Mouse (Mus musculus) lung, embryonic 15.5 days (tissue): Measurements from ENCODE around the gene Rdh16. TPM values are rescaled to one million over a fixed set of nuclear protein-coding genes. Genes with fewer than 3 reads are reported as not detected.
"Not testable (repeated sequence)": the region's sequence is repeated elsewhere in the genome, so short reads cannot be mapped to it uniquely, and the experiment has no call there.

ENCODE experiments used
- ATAC-seq: fragments of 200-750 bp; cut with Nextera tagmentation; 2 replicates; pipeline ENCODE4 v1.8.0; 2017; ENCODE audit warnings: moderate number of reproducible peaks, borderline replicate concordance; ENCODE audit not compliant: low FRiP score, low TSS enrichment; ENCODE audit errors: extremely low read depth
- H3K27ac ChIP-seq: fragments of 300-500 bp; sonication (generic); 2 replicates; pipeline ENCODE4 v1.5.1; 2015; ENCODE audit warnings: moderate library complexity, mild to moderate bottlenecking, inconsistent platforms
- H3K27me3 ChIP-seq: fragments of 300-500 bp; sonication (generic); 2 replicates; pipeline ENCODE4 v1.6.1; 2015; ENCODE audit warnings: inconsistent platforms
- H3K36me3 ChIP-seq: fragments of 300-500 bp; sonication (generic); 2 replicates; pipeline ENCODE4 v1.6.1; 2015; ENCODE audit warnings: inconsistent platforms
- H3K4me1 ChIP-seq: fragments of 300-500 bp; sonication (generic); 2 replicates; pipeline ENCODE4 v1.6.1; 2015; ENCODE audit warnings: inconsistent platforms
- H3K4me2 ChIP-seq: fragments of 300-500 bp; sonication (generic); 2 replicates; pipeline ENCODE4 v1.6.1; 2015; ENCODE audit warnings: inconsistent platforms, mild to moderate bottlenecking, moderate library complexity
- H3K4me3 ChIP-seq: fragments of 300-500 bp; sonication (generic); 2 replicates; pipeline ENCODE4 v1.5.1; 2015; ENCODE audit warnings: mild to moderate bottlenecking, inconsistent platforms
- H3K9ac ChIP-seq: fragments of 300-500 bp; sonication (generic); 2 replicates; pipeline ENCODE4 v1.6.1; 2015; ENCODE audit warnings: inconsistent platforms
- H3K9me3 ChIP-seq: fragments of 300-500 bp; sonication (generic); 2 replicates; pipeline ENCODE4 v1.6.1; 2016; ENCODE audit warnings: inconsistent platforms
- WGBS: fragments of 180-500 bp; shearing (Covaris S2); methylation state at CpG from one replicate; pipeline ENCODE4 v1.1.7; 2015; 5-methylcytosine and 5-hydroxymethylcytosine counted together
- polyA plus RNA-seq: library from polyadenylated mRNA; unstranded; fragments of >200 nt; fragmentation: Nextera tagmentation; extraction: Ambion mirVana; gene quantifications from 2 replicates; pipeline ENCODE4 v1.2.1, GENCODE M21; 2015

Rdh16 gene
- polyA plus RNA-seq: not detected in 2 replicates

GRCm38 (mm10) chr10:127800891-127801290 is at the start of gene Rdh16:
Gene Rdh16, plus strand, starts transcription at chr10:127801152.
- Histone ChIP-seq H3K9me3 (no peaks in the 10 kb centered on the region), H3K27ac (no peak within 1 kb of the TSS), H3K4me1 (no peaks in the 10 kb centered on the region), H3K9ac (no peak within 1 kb of the TSS), H3K4me2 (no peak within 1 kb of the TSS), H3K27me3 (no peaks in the 10 kb centered on the region), H3K36me3 (no peaks in the 10 kb centered on the region), H3K4me3 (no peak within 1 kb of the TSS)
- 81% methylated on average over 6 of the region's 6 CpGs for WGBS
- no peak for ATAC-seq

GRCm38 (mm10) chr10:127751548-127751947 is 49.4 kb upstream of the Rdh16 start, which contains the start of gene Gpr182:
Gene Gpr182, minus strand, starts transcription at chr10:127751732.
- no peak within 1 kb of the TSS for H3K27ac ChIP-seq
- 34% methylated on average over 8 of the region's 8 CpGs for WGBS
- no peak within 1 kb of the TSS for H3K9ac ChIP-seq
- H3K36me3 ChIP-seq: peaks cover 6% of the 10 kb centered on the region; the same call in 1 of the 2 replicates
- ATAC-seq: peak; percentile 58
- H3K9me3 ChIP-seq: no peaks in the 10 kb centered on the region
- H3K4me1 ChIP-seq: peaks cover 17% of the 10 kb centered on the region
- H3K27me3 ChIP-seq: no peaks in the 10 kb centered on the region
- peak within 1 kb of the TSS; percentile 43 for H3K4me2 ChIP-seq
- H3K4me3 ChIP-seq: peak within 1 kb of the TSS; percentile 26

- Histone ChIP-seq H3K4me2 (no peak overlapping the region), H3K9ac (no peak overlapping the region), H3K27ac (peak overlapping the region; percentile 58), H3K4me3 (no peak overlapping the region), H3K27me3 (no peaks in the 10 kb centered on the region), H3K4me1 (peaks cover 12% of the 10 kb centered on the region), H3K9me3 (no peaks in the 10 kb centered on the region), H3K36me3 (no peaks in the 10 kb centered on the region)
- ATAC-seq: no peak
- WGBS: 44% methylated on average over 6 of the region's 6 CpGs
These were observed 46.3 kb upstream of the Rdh16 start for GRCm38 (mm10) chr10:127754566-127755166.

GRCm38 (mm10) chr10:127755246-127755645 is 45.7 kb upstream of the Rdh16 start:
- H3K9ac ChIP-seq: no peak overlapping the region
- 44% methylated on average over 3 of the region's 3 CpGs for WGBS
- H3K27ac ChIP-seq: peak overlapping the region; percentile 58
- no peaks in the 10 kb centered on the region for H3K9me3 ChIP-seq
- H3K36me3 ChIP-seq: no peaks in the 10 kb centered on the region
- peaks cover 12% of the 10 kb centered on the region for H3K4me1 ChIP-seq
- no peaks in the 10 kb centered on the region for H3K27me3 ChIP-seq
- no peak overlapping the region for H3K4me2 ChIP-seq
- ATAC-seq: no peak
- no peak overlapping the region for H3K4me3 ChIP-seq

GRCm38 (mm10) chr10:127755770-127756468 is 45.0 kb upstream of the Rdh16 start:
- no peaks in the 10 kb centered on the region for H3K9me3 ChIP-seq
- WGBS: 21% methylated on average over 18 of the region's 18 CpGs
- no peaks in the 10 kb centered on the region for H3K27me3 ChIP-seq
- peak overlapping the region; percentile 48 for H3K27ac ChIP-seq
- peak overlapping the region; percentile 24 for H3K4me3 ChIP-seq
- no peaks in the 10 kb centered on the region for H3K36me3 ChIP-seq
- peak overlapping the region; percentile 59 for H3K4me2 ChIP-seq
- H3K4me1 ChIP-seq: peaks cover 12% of the 10 kb centered on the region
- ATAC-seq: no peak
- no peak overlapping the region; the same call in 1 of the 2 replicates for H3K9ac ChIP-seq

GRCm38 (mm10) chr10:127759181-127760110 is 41.5 kb upstream of the Rdh16 start, which contains the start of the genes Rdh1 and Rdh16f1:
Gene Rdh1, plus strand, starts transcription at chr10:127759721.
Gene Rdh16f1, plus strand, starts transcription at chr10:127759787.
- Histone ChIP-seq H3K27me3 (no peaks in the 10 kb centered on the region), H3K9ac (no peak within 1 kb of the TSS), H3K9me3 (no peaks in the 10 kb centered on the region), H3K4me3 (no peak within 1 kb of the TSS), H3K4me1 (peaks cover 8% of the 10 kb centered on the region), H3K4me2 (no peak within 1 kb of the TSS), H3K27ac (0 out of 2 replicates have a peak within 1 kb of the TSS, but pooled peaks have one; percentile 8), H3K36me3 (no peaks in the 10 kb centered on the region)
- WGBS: 51% methylated on average over 9 of the region's 9 CpGs
- ATAC-seq: no peak

- not testable (repeated sequence) for H3K4me1 ChIP-seq, H3K27ac ChIP-seq, H3K4me2 ChIP-seq, H3K9me3 ChIP-seq, ATAC-seq, H3K27me3 ChIP-seq, H3K4me3 ChIP-seq, H3K36me3 ChIP-seq, H3K9ac ChIP-seq
- 84% methylated on average over 10 of the region's 10 CpGs for WGBS
These were observed 38.0 kb upstream of the Rdh16 start for GRCm38 (mm10) chr10:127762926-127763325.

GRCm38 (mm10) chr10:127763914-127764680 is 36.9 kb upstream of the Rdh16 start:
- no peaks in the 10 kb centered on the region for H3K36me3 ChIP-seq
- H3K27me3 ChIP-seq: no peaks in the 10 kb centered on the region
- no peak overlapping the region for H3K4me2 ChIP-seq
- no peaks in the 10 kb centered on the region for H3K4me1 ChIP-seq
- no peak overlapping the region for H3K4me3 ChIP-seq
- H3K27ac ChIP-seq: no peak overlapping the region
- no peak overlapping the region for H3K9ac ChIP-seq
- WGBS: 46% methylated on average over 12 of the region's 12 CpGs
- ATAC-seq: no peak
- no peaks in the 10 kb centered on the region for H3K9me3 ChIP-seq

- Histone ChIP-seq H3K4me1 (no peaks in the 10 kb centered on the region), H3K27ac (no peak overlapping the region), H3K36me3 (no peaks in the 10 kb centered on the region), H3K4me3 (no peak overlapping the region), H3K9me3 (no peaks in the 10 kb centered on the region), H3K27me3 (no peaks in the 10 kb centered on the region), H3K4me2 (no peak overlapping the region), H3K9ac (no peak overlapping the region)
- no peak for ATAC-seq
- WGBS: 78% methylated on average over 1 of the region's 1 CpGs
These were observed 34.4 kb upstream of the Rdh16 start for GRCm38 (mm10) chr10:127766564-127766963.

GRCm38 (mm10) chr10:127776011-127776410 is 24.9 kb upstream of the Rdh16 start, which contains the start of gene Rdh9:
Gene Rdh9, plus strand, starts transcription at chr10:127776386.
- Histone ChIP-seq H3K27me3 (no peaks in the 10 kb centered on the region), H3K36me3 (no peaks in the 10 kb centered on the region), H3K4me3 (no peak within 1 kb of the TSS), H3K4me2 (no peak within 1 kb of the TSS), H3K4me1 (no peaks in the 10 kb centered on the region), H3K27ac (no peak within 1 kb of the TSS), H3K9me3 (no peaks in the 10 kb centered on the region), H3K9ac (no peak within 1 kb of the TSS)
- ATAC-seq: no peak
- WGBS: 64% methylated on average over 2 of the region's 2 CpGs

GRCm38 (mm10) chr10:127782321-127782720 is 18.6 kb upstream of the Rdh16 start:
- not testable (repeated sequence) for H3K27me3 ChIP-seq, H3K27ac ChIP-seq, H3K4me2 ChIP-seq, H3K9me3 ChIP-seq, H3K4me3 ChIP-seq, H3K9ac ChIP-seq, ATAC-seq, H3K4me1 ChIP-seq, H3K36me3 ChIP-seq
- WGBS: 94% methylated on average over 17 of the region's 17 CpGs
